Mouse (Mus musculus): ENCODE measurements at regions not wholly inside any gene's neighbourhood (a gene's known extent, or its start where the extent isn't known, plus 50 kb on each side); places are given as distances from the start of the nearest gene placed in this dataset.

- no peak overlapping the region for H3K27ac ChIP-seq (ENCODE audit: low read length)
- no peaks in the 10 kb centered on the region for H3K9me3 ChIP-seq (ENCODE audit: low read length)
- peaks cover 20% of the 10 kb centered on the region for H3K4me1 ChIP-seq (ENCODE audit: insufficient read depth, low read length)
- no peak overlapping the region for H3K4me3 ChIP-seq (ENCODE audit: low read length)
- no peak overlapping the region for H3K9ac ChIP-seq (replicated peaks; ENCODE audit: low read length)
- H3K27me3 ChIP-seq (ENCODE audit: insufficient read depth, low read length), result no peaks in the 10 kb centered on the region
- ATAC-seq (ENCODE audit: low FRiP score, low TSS enrichment), result no peak
- no peak overlapping the region for H3K4me2 ChIP-seq (replicated peaks; ENCODE audit: low read depth, low read length)
- H3K36me3 ChIP-seq (ENCODE audit: insufficient read depth, low read length), result no peaks in the 10 kb centered on the region
- 71% methylated on average over 7 of the region's 7 CpGs for WGBS
Observed at GRCm38 (mm10) chr4:137120597-137120996, 72.0 kb upstream of the Zbtb40 start.

GRCm38 (mm10) chr4:137118332-137118715, 69.7 kb upstream of the Zbtb40 start:
- peak overlapping the region; percentile 61 for H3K9ac ChIP-seq (replicated peaks; ENCODE audit: low read length)
- peaks cover 20% of the 10 kb centered on the region for H3K4me1 ChIP-seq (ENCODE audit: insufficient read depth, low read length)
- 3% methylated on average over 10 of the region's 10 CpGs for WGBS
- ATAC-seq (ENCODE audit: low FRiP score, low TSS enrichment), result peak; percentile 58
- H3K36me3 ChIP-seq (ENCODE audit: insufficient read depth, low read length), result no peaks in the 10 kb centered on the region
- H3K27ac ChIP-seq (ENCODE audit: low read length), result peak overlapping the region; percentile 55
- no peaks in the 10 kb centered on the region for H3K9me3 ChIP-seq (ENCODE audit: low read length)
- no peaks in the 10 kb centered on the region for H3K27me3 ChIP-seq (ENCODE audit: insufficient read depth, low read length)
- peak overlapping the region; percentile 72 for H3K4me2 ChIP-seq (replicated peaks; ENCODE audit: low read depth, low read length)
- peak overlapping the region; percentile 42 for H3K4me3 ChIP-seq (ENCODE audit: low read length)

- WGBS, result under 1% methylated on average over 26 of the region's 27 CpGs
- Histone ChIP-seq H3K9ac (replicated peaks; ENCODE audit: low read length) (peak overlapping the region; percentile 61), H3K27ac (ENCODE audit: low read length) (peak overlapping the region; percentile 55), H3K27me3 (ENCODE audit: insufficient read depth, low read length) (no peaks in the 10 kb centered on the region), H3K9me3 (ENCODE audit: low read length) (no peaks in the 10 kb centered on the region), H3K4me3 (ENCODE audit: low read length) (peak overlapping the region; percentile 42), H3K4me1 (ENCODE audit: insufficient read depth, low read length) (peaks cover 20% of the 10 kb centered on the region), H3K36me3 (ENCODE audit: insufficient read depth, low read length) (no peaks in the 10 kb centered on the region), H3K4me2 (replicated peaks; ENCODE audit: low read depth, low read length) (peak overlapping the region; percentile 72)
- peak; percentile 85 for ATAC-seq (ENCODE audit: low FRiP score, low TSS enrichment)
Observed at GRCm38 (mm10) chr4:137117471-137118331, 69.1 kb upstream of the Zbtb40 start.

GRCm38 (mm10) chr4:137115062-137115461, 66.5 kb upstream of the Zbtb40 start:
- Histone ChIP-seq H3K27me3 (ENCODE audit: insufficient read depth, low read length) (no peaks in the 10 kb centered on the region), H3K4me1 (ENCODE audit: insufficient read depth, low read length) (peaks cover 20% of the 10 kb centered on the region), H3K36me3 (ENCODE audit: insufficient read depth, low read length) (no peaks in the 10 kb centered on the region), H3K27ac (ENCODE audit: low read length) (no peak overlapping the region), H3K4me2 (replicated peaks; ENCODE audit: low read depth, low read length) (no peak overlapping the region), H3K4me3 (ENCODE audit: low read length) (no peak overlapping the region), H3K9me3 (ENCODE audit: low read length) (no peaks in the 10 kb centered on the region), H3K9ac (replicated peaks; ENCODE audit: low read length) (no peak overlapping the region)
- WGBS, result 87% methylated on average over 14 of the region's 14 CpGs
- no peak for ATAC-seq (ENCODE audit: low FRiP score, low TSS enrichment)

GRCm38 (mm10) chr4:137110276-137110675, 61.7 kb upstream of the Zbtb40 start:
- Histone ChIP-seq H3K4me2 (replicated peaks; ENCODE audit: low read depth, low read length) (no peak overlapping the region), H3K9ac (replicated peaks; ENCODE audit: low read length) (no peak overlapping the region), H3K4me1 (ENCODE audit: insufficient read depth, low read length) (no peaks in the 10 kb centered on the region), H3K4me3 (ENCODE audit: low read length) (no peak overlapping the region), H3K9me3 (ENCODE audit: low read length) (no peaks in the 10 kb centered on the region), H3K36me3 (ENCODE audit: insufficient read depth, low read length) (no peaks in the 10 kb centered on the region), H3K27me3 (ENCODE audit: insufficient read depth, low read length) (no peaks in the 10 kb centered on the region), H3K27ac (ENCODE audit: low read length) (no peak overlapping the region)
- ATAC-seq (ENCODE audit: low FRiP score, low TSS enrichment), result no peak
- WGBS, result 70% methylated on average over 10 of the region's 10 CpGs

- 87% methylated on average over 10 of the region's 10 CpGs for WGBS
- H3K4me3 ChIP-seq (ENCODE audit: low read length), result no peak overlapping the region
- no peak overlapping the region for H3K4me2 ChIP-seq (replicated peaks; ENCODE audit: low read depth, low read length)
- H3K27me3 ChIP-seq (ENCODE audit: insufficient read depth, low read length), result no peaks in the 10 kb centered on the region
- ATAC-seq (ENCODE audit: low FRiP score, low TSS enrichment), result no peak
- H3K9me3 ChIP-seq (ENCODE audit: low read length), result no peaks in the 10 kb centered on the region
- no peak overlapping the region for H3K27ac ChIP-seq (ENCODE audit: low read length)
- H3K36me3 ChIP-seq (ENCODE audit: insufficient read depth, low read length), result no peaks in the 10 kb centered on the region
- no peaks in the 10 kb centered on the region for H3K4me1 ChIP-seq (ENCODE audit: insufficient read depth, low read length)
- H3K9ac ChIP-seq (replicated peaks; ENCODE audit: low read length), result no peak overlapping the region
Observed at GRCm38 (mm10) chr4:137104447-137105044, 55.9 kb upstream of the Zbtb40 start.

GRCm38 (mm10) chr4:137101169-137101568, 52.6 kb upstream of the Zbtb40 start:
- Histone ChIP-seq H3K9me3 (ENCODE audit: low read length) (no peaks in the 10 kb centered on the region), H3K4me3 (ENCODE audit: low read length) (no peak overlapping the region), H3K9ac (replicated peaks; ENCODE audit: low read length) (no peak overlapping the region), H3K27me3 (ENCODE audit: insufficient read depth, low read length) (no peaks in the 10 kb centered on the region), H3K4me2 (replicated peaks; ENCODE audit: low read depth, low read length) (no peak overlapping the region), H3K27ac (ENCODE audit: low read length) (no peak overlapping the region), H3K36me3 (ENCODE audit: insufficient read depth, low read length) (no peaks in the 10 kb centered on the region), H3K4me1 (ENCODE audit: insufficient read depth, low read length) (no peaks in the 10 kb centered on the region)
- WGBS, result 76% methylated on average over 12 of the region's 12 CpGs
- no peak for ATAC-seq (ENCODE audit: low FRiP score, low TSS enrichment)

GRCm38 (mm10) chr4:137100756-137101155, 52.2 kb upstream of the Zbtb40 start:
- H3K4me2 ChIP-seq (replicated peaks; ENCODE audit: low read depth, low read length), result no peak overlapping the region
- no peak overlapping the region for H3K4me3 ChIP-seq (ENCODE audit: low read length)
- no peaks in the 10 kb centered on the region for H3K36me3 ChIP-seq (ENCODE audit: insufficient read depth, low read length)
- 95% methylated on average over 4 of the region's 4 CpGs for WGBS
- ATAC-seq (ENCODE audit: low FRiP score, low TSS enrichment), result no peak
- H3K9ac ChIP-seq (replicated peaks; ENCODE audit: low read length), result no peak overlapping the region
- H3K4me1 ChIP-seq (ENCODE audit: insufficient read depth, low read length), result no peaks in the 10 kb centered on the region
- H3K9me3 ChIP-seq (ENCODE audit: low read length), result no peaks in the 10 kb centered on the region
- no peak overlapping the region for H3K27ac ChIP-seq (ENCODE audit: low read length)
- no peaks in the 10 kb centered on the region for H3K27me3 ChIP-seq (ENCODE audit: insufficient read depth, low read length)
